Mouse (Mus musculus): Measurements from ENCODE around the gene Arhgap45. TPM values are rescaled to one million over a fixed set of nuclear protein-coding genes. Genes with fewer than 3 reads are reported as not detected.
"Not testable (repeated sequence)": the region's sequence is repeated elsewhere in the genome, so short reads cannot be mapped to it uniquely, and the experiment has no call there.

The Arhgap45 gene
- total RNA-seq, 2 experiments from 2014 or later: 4.1 to 4.2 TPM

DNA sequence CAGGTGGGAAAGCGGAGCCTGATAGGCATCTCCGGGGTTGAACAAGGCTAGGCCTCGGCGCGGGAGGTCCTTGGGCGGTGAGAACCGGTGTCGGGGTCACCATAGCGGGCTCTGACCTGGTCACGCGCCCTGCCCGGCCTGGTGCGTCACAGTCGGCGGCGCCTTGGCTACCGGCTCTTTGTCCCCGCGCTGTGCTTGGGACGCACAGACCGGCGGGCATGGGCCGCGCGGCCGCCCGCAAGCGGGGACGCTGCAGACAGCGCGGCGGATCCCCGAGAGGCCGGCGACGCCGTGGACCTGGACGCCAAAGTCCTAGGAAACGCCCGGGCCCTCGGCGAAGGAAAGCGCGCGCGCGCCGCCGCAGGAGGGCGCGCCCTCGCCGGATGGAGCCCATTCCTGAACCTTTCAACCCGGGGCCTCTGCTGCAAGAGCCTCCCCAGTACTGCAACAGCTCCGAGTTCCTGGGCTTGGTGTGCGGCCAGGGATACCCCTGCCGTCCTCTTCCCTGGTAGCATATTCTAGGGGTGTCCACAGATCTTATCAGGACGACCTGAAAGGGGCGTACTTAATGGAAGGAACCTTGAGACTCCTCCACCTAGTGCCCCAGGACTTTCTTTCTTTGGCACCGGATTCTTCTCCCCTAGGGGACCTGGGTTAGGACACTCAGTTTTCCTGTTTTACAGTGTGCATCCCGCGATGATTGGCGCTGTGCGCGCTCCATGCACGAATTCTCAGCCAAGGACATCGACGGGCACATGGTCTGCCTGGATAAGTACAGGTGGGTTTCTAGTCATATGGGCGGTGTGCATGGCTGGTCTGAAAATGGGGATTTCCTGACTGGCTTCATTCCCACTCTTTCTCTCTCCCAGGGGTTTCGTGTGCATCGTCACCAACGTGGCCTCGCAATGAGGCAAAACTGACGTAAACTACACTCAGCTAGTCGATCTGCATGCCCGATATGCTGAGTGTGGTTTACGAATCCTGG lies 37.7 kb downstream of the Arhgap45 start:
- peak in 1 of 2 experiments; percentile 62 for DNase-seq (ENCODE audit: low spot score in 2 of 2)

DNA sequence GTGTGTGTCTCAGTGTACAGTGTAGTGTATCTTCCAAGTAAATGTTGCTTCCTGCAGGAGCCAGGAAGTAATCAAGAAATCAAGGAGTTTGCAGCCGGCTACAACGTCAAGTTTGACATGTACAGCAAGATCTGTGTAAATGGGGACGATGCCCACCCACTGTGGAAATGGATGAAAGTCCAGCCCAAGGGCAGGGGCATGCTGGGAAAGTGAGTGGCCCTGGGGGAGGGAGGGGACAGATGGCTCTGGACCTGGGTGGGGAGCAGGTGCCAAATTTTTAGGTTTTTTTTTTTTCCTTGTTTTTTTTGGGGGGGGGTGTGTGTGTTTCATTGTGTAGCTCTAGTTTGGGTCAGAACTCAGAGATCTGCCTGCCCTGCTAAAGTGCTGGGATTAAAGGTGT lies 38.5 kb downstream of the Arhgap45 start:
- not testable (repeated sequence) for DNase-seq (ENCODE audit: low spot score in 2 of 2)

DNA sequence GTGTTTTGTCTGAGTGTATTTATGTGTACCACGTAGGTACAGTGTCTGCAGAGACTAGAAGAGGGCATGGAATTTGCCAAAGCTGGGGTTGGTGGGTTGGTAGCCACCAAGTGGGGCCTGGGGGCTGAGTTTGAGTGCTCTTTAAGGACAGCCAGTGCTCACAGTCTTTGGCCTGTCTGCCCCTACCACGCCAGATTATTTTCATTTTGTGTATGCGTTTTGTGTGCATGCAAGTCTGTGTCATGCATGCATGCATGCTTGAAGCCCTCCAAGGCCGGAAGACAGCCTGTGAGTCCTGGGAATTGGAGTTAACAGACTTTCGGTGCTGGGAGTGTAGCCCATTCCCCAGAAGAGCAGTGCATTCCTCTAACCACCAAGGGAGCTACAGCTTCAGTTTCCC lies 38.9 kb downstream of the Arhgap45 start:
- no peak for DNase-seq (ENCODE audit: low spot score in 2 of 2)

DNA sequence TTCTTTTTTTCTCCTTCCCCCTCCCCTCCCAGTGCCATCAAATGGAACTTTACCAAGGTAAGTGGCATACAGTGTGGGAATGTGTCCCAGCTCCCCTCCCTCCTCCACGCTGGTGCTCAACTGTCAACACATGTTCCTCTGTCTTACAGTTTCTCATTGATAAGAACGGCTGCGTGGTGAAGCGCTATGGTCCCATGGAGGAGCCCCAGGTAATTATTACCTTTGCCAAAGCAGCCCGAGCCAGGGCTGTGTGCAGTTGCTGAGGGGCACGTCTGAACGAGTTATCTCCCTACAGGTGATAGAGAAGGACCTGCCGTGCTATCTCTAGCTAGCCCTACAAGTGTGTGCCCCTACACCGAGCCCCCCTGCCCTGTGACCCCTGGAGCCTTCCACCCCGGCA lies 39.4 kb downstream of the Arhgap45 start:
- DNase-seq (ENCODE audit: low spot score in 2 of 2): no peak

DNA sequence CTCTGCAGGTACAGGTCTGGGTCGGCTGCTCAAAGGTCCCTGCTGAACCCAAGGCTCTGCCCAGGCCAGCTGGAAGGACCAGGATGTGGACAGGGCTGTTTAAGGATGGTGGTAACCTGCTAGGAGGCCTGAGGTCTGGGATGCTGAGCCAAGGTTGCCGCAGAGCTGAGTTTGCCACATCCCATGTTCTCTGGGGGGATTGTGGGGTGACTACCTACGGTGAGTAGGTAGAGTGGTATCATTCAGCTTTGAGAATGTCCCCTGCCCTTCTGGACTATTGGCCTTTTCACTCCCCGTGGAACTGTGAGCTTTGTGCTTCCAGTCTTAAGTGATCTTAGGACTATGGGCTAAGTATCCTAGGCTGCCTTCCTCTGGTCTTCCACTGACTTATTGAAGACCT lies 40.1 kb downstream of the Arhgap45 start:
- DNase-seq (ENCODE audit: low spot score in 2 of 2): no peak

DNA sequence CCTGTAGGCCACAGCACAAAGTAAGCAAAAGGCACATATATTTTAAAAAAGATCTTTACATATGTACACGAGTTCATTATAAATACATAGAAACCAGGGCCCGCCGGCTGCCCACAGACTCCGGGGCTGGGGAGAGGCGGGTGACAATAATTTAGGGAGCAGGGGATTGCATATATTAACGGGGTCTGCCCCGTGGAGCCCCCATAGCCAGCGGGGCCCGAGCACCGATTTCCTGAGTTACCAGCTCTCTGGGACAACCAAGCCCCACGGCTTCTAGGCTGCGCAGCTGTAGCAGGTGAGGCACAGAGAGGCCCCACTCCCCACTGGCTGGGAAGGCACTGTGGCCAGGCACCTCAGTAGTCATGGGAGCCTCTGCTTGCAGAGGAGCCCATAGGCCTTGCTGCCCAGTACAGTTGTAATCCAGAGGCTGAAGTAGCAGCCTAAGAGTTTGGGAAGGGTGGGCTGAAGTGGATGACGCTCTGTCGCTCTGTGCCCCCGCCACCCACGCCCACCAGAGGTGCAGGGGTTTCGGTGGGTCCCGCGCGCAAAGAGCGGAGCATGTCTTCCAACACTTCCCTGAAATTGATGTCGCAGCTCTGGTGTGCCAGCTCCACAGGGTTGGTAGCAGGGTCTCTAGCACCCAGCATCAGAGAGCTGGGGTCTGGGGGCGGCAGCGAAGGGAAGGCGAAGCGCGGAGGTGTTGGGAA lies 40.7 kb downstream of the Arhgap45 start:
- DNase-seq (ENCODE audit: low spot score in 2 of 2): no peak

DNA sequence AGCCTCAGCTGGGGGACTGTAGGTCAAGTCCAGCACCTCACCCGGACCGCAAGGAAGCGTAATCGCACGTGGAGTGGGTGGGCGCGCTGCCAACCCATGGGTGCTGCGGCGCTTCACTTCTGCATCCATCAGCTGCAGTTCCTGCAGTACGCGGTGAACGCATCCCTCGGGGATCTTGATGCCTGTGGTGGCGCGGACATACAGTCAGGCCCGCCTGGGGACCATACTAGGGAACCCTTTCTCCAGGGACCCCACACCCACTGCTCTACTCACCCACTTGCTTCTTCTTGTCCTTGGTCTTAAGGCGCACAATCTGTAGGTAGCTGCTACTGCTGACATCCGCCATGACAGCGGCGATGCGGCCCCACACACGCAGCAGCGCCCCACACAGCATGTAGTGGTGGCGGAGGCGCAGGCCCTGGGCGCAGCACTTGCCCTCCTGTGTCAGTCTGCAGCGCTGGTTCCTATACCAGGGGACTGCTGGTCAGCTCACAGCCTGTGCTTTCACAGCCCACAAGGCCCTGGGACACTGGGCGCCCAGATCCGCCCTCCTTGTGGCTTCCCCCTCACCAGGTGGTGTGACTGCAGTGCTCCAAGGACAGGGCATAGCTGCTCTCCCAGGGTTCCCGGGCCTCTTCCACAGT lies 41.4 kb downstream of the Arhgap45 start:
- no peak for DNase-seq (ENCODE audit: low spot score in 2 of 2)

DNA sequence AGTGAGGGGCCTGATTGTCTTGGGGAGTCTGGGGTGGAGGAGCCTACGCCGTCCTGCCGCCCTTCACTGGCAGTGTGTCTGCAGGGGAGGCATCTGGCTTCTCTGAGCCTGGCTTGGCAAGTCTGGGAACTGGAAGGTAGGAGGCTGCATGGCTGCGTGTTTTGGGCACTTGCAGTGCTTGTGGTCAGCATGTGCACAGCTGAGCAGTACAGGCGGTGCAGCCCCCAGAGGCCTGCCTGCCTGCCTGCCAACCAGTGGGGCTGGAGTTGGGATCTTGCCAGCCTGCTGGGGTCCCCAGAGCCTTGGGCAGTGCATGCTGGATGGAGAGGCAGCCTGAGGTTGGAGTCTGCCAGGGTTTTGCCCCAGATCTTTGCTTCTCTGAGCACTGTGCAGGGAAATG lies 46.7 kb downstream of the Arhgap45 start:
- DNase-seq (ENCODE audit: low spot score in 2 of 2): no peak

DNA sequence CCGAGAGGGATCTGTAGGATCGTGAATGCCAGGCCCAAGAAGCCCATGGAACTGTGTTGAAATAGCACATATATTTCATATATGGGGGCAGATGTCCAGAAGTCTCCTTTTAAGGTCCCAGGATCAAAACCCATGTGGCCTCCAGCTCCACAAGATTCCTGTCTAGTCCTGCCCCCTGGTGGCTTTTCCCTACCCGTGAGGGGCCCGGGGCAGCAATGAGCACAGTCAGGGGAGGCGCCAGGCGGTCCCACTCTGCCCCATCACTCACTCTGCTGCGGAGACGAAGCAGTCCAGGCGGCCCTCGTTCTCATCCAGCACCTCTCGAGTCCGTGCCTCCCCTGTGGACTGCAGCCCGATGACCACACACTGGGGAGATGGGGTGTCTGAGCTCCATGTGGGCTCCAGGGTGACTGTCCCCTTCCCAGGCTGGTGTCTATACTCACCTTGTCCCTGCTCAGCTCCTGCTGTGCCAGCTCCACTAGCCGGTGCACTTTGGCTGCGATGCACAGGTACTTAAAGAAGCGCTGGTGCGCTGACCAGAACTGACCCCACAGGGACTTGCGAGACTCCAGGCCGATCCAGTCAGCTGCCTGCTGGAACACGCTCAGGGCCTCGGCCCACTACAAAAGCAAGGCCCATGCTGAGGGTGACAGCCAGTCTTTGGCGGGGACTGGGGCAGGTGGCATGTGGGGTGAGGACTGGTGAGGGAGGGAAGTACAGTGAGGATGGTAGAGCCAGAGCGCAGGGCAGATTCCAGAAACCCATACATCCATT lies 47.6 kb downstream of the Arhgap45 start:
- no peak for DNase-seq (ENCODE audit: low spot score in 2 of 2)

DNA sequence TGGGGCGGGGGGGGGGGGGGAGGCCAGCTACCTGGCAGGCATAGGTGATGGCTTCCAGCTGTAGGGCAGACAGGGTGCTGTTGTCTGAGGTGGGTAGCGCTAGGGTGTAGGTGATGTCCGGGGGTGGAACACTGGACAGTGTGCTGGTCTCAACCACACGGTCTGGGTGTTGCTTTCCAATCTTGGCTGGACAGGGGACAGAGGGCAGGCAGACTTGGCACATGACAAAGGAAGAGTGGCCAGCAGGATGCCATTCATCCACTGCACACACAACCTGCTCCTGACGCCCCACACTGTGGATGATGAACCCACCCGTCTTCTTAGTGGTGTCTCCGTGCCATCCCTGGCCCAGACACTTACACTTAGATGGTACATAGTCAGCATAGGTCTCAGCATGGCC lies 52.8 kb downstream of the Arhgap45 start:
- DNase-seq (ENCODE audit: low spot score in 2 of 2): no peak

DNA sequence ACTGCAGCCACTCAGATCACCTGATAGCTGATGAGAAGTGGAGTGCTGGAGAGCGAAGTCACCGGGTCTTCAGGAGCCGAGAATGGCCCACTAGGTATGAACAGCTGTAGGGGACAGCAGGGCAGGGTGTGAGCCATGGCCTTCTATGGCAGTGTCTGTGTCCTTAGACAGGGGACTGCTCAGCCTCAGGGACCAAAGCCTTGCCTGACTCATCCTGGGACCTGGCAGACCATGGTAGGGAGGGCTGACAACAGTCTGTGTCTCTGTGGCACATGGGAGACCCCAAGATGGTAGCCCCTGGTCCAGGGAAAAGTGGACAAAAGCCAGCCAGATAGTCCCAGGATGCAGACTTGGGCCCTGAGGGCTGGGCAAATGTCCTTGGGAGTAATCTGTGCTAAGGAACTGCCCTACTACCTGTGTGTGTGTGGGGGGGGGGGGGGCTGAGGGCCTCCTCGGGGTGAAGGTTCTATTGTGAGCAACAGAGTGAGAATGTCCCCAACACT lies 53.5 kb downstream of the Arhgap45 start:
- DNase-seq (ENCODE audit: low spot score in 2 of 2): no peak

DNA sequence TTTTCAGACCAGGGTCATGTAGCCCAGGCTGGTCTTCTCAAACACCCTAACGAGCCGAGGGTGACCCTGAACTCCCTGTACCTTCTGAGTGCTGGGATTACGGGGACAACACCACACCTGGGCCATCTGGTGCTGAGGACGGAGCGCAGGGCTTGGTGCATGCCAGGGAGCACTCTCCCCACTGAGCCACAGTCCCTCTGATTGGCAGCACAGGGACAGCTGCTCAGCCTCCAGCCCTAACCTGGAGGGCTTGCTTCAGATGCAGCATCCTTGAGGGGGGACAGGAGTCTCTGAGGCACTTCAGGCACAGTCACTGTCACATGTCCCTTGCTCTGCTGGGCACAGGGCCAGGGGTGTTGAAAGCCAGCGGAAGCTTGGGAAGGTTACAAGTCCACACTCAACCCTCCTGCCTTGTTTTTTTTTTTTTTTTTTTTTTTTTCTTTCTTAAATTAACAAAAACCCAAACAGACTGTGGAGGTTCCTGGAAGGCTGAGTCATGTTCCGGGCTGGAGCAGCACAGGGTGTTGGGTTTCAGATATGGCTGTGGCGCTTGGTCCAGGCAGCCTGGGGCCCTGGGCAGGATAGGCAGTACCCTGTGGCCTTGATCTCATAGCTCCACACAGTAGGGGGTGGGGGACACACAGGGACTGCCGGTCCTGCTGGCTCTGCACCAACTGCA lies 54.5 kb downstream of the Arhgap45 start:
- peak; percentile 25 to 67 for DNase-seq (ENCODE audit: low spot score in 2 of 2)

DNA sequence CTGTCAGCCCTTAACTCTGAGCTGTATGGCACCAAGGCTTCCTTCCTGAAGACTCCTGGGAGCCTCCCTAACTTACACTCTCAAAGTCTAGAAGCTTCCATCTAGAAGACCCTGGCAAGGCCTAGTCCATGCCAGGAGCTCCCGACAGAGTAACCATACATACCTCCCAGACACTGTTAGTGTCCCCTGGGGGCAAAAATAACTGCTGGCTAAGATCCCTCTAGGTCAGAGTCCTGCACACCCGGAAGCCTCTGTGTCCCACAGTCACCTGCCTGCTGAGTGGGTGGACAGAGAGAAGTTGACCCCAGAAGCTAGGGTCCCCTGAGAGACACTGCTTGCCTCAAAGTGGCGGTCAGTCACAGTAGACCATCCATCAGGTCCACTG lies 55.1 kb downstream of the Arhgap45 start:
- no peak for DNase-seq (ENCODE audit: low spot score in 2 of 2)

DNA sequence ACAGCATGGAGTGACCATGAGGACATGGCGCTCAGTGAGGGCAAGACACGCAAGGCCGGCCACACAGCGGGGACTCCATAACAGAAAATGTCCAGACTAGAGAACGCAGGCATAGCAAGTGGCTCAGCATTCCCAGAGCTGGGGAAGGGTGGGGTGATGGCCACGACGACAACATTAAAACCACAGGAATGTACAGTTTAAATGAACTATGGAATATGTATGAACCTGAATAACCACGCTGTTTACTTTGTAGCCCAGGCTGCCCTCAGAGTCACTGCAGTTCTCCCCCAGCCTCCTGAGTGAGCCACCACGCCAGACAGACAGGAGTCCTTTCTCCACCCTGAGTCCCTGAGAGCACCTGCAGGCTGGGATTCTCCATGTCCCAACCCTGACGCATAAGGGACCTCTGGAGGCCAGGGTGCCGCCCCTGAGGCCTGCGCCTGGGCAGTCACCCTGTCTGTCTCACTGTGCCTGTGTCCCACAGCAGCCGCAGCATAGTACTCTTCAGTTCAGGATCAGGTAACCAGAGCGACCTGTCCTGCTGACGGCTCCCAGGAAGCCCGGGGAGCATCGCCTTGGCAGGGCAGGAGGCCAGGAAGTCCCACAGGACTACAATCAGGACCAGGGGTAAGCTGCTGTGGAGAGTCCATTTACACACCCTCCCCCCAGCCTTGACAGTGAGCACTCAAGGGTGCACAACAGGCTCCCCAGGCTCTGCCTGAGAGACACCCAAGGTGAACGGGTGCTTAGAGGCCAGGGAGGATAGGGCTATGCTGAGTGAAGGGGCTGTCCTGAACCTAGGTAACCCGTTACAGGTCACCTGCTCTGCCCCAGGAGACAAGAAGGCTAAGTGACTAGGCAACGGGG lies 56.4 kb downstream of the Arhgap45 start:
- DNase-seq (ENCODE audit: low spot score in 2 of 2): no peak

DNA sequence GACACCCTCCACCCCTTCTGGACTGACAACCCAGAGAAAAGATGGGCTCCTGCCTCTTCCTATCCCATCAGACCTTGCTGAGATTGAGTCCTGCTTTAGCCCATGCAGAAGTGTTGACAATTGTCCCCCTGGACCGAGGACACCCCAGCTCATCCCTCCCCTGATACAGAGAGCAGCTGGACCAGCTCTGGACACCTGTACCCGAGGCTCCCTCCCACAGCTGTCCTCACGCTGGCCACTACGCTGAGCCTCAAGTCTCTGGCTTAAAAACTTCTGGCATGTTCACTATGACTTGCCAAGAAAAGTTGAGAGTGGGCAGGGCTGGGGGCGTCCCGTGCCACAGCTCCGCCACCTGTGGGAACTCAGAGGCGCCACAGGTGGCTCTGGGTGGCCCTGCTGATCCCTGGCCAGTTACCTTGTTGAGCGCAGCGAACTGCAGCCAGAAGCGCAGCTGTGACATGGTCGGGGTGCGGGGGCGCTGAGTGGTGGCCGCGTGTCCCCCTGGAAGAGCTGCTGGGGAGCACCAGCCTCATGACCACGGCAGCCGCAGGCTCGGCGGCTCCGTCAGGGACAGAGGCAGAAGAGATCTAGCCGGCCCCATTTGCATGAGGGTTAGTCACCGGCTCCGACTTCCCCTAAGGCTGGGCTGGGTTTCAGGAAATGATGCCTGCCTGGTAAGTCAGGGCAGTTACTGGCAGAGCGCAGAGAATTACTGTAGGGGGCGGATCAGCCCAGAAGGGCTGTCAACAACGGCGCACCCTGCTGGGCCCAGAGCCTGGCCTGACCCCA lies 58.6 kb downstream of the Arhgap45 start:
- DNase-seq (ENCODE audit: low spot score in 2 of 2): peak; percentile 32 to 63

DNA sequence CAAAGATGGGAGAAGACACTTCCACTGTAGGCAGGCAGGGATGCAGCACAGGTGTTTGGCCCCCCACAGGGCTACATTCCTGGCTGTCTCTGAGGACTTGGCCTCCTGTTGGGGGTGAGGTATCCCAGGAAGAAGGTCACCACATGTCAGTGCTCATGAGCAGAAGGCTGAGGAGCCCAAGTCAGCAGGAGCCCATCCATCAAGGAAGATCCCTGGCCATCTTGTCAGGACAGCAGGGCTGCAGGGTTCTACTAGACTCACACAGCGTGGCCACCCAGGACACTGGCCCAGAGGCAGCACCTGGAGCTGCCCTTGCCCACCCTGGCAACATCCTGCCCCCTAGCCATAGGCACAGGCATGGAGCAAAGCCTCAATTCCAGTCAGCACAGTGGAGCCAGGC lies 59.5 kb downstream of the Arhgap45 start:
- DNase-seq (ENCODE audit: low spot score in 2 of 2): no peak

DNA sequence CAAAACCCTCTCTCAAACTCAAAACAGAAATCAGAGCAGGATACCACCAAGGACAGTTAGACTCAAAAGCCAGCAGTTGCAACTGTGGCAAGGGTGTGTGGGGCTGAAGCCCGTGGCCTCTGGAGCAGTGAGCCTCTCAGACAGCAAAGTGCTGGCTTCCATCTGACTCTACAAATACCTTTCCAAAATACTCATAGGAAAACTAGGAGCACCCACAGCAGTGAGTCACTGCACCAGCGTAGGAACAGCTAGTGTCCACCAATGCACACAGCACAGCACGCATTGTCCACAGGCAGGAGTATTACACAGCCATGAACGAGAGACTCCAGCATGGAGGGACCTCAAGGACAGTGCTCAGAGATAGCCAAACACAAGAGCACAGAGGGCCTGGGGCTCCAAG lies 59.9 kb downstream of the Arhgap45 start:
- DNase-seq (ENCODE audit: low spot score in 2 of 2): no peak

DNA sequence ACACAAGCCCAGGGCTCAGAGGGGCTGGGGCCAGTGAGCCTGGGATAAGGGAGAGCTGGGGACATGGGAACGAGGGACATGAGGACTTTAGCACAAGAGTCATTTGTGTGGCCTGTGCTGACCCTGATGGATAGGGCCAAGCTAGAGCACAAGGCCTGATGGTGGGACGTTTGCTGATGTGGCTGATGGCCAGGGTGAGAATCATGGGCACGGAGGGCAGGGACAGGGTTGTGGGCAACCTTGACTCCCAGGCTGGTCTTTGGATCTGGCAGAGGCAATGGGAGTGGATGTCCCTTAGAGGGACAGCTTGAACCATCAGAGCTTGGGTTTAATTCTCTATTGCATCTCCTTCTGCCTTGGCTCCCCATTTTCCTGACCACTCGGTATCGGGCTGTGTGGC lies 60.9 kb downstream of the Arhgap45 start:
- DNase-seq (ENCODE audit: low spot score in 2 of 2): no peak

DNA sequence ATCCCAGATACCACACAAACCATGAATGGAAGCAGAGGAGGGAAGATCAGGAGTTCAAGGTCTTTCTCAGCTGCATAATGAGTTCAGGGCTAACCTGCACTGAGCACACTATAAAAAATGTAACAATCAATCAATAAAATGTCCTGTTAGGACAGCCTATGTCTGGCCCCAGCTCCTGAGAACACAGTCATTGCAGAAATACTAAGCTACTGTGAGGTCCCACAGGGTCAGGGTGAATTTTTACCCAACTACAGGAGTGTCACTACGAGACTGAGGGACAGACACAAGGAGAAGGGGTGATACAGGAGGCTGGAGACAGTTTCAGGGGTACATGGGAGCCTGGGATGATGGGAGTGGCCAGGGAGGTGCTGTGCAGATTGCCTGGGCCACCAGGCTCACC lies 61.9 kb downstream of the Arhgap45 start:
- no peak for DNase-seq (ENCODE audit: low spot score in 2 of 2)
